Mouse (Mus musculus) C2C12 (cell line): ENCODE results near the gene Tex33.

Source experiments
- CEBPB ChIP-seq: IDR thresholded peaks from one replicate; pipeline ENCODE4 v1.6.1; 2011; ENCODE audit warnings: low read depth, mild to moderate bottlenecking, control low read depth, moderate library complexity
- CTCF ChIP-seq: IDR thresholded peaks from one replicate; pipeline ENCODE4 v1.5.1; 2011; ENCODE audit not compliant: control insufficient read depth, insufficient read depth, insufficient read length
- FOSL1 ChIP-seq: IDR thresholded peaks from one replicate; pipeline ENCODE4 v1.8.0; 2011; ENCODE audit warnings: mild to moderate bottlenecking, low read length; ENCODE audit not compliant: poor library complexity, insufficient read depth, severe bottlenecking
- MAX ChIP-seq: IDR thresholded peaks from one replicate; pipeline ENCODE4 v1.6.1; 2011; ENCODE audit warnings: mild to moderate bottlenecking, control low read depth
- MYOG ChIP-seq: IDR thresholded peaks from one replicate; pipeline ENCODE4 v1.6.1; 2011; ENCODE audit not compliant: control insufficient read depth, insufficient read length; ENCODE audit errors: extremely low read depth
- USF1 ChIP-seq: IDR thresholded peaks from one replicate; pipeline ENCODE4 v1.6.1; 2011; ENCODE audit warnings: low read depth, mild to moderate bottlenecking, control low read depth, moderate library complexity

DNA sequence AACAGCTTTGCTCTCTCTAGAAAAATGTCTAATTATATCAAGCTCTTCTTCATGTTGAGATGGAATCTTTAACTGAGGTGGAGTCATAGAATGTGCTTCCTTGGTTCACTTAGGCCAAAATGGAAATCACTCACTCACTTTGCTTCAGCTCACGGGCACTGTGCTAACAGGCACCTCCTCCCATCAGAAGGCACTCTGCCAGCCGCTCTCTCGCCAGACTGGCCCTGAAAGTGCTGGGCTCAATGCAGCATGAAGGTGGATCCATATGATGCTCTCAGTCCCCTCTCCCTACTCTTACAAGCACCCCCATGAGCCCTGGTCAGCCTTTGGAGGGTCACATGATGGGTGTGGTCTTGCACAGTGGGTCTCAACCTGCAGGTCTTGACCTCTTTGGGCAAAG, 21.5 kb downstream of the Tex33 start:
- TF ChIP-seq MYOG, result no peak
- TF ChIP-seq CTCF, result no peak
- TF ChIP-seq USF1, result no peak
- TF ChIP-seq FOSL1, result no peak
- no peak for TF ChIP-seq MAX
- TF ChIP-seq CEBPB, result no peak
